Mouse (Mus musculus) left cerebral cortex, adult 11 months (tissue): ENCODE data around the gene Gsg1l.

Experiments
- DNase-seq: peaks from one replicate; pipeline ENCODE4 v3.0.0; 2022; ENCODE audit warnings: low spot score

Gsg1l gene

DNA sequence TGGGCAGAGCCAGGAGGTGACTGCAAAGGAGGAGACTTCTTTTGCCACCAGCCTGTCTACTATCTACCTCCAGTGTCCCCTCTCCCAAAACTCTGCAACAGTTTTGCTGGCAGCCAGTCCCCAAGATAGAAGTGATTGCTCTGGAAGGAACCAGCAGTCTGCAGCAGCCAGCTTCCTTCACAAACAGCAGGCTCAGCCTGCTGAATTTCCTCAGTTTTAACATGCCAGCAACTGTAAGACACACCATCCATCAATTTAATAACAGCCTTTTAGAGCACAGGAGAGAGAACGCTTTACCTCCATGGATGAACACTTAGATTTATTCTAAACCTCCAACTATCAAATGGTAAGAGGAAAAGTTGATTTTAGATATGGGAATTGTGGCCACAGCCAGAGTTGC, 218.2 kb downstream of the Gsg1l start:
- DNase-seq, result no peak

DNA sequence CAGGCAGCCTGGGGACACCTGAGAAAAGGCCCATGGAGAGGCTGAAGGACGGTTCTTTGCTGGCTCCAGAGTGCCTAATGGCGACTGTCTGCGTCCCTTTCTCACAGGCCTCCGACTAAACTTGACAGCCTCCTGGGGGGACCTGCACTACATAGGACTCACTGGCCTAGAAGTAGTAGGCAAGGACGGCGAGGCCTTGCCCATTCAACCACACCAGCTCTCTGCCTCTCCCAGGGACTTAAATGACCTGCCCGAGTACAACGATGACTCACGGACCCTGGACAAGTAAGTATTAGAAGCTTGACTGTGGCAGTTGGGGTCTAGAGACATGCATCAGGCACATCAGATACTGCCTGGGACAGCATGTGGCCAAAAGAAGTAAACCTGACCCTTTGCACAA, 221.8 kb downstream of the Gsg1l start:
- DNase-seq, result no peak

DNA sequence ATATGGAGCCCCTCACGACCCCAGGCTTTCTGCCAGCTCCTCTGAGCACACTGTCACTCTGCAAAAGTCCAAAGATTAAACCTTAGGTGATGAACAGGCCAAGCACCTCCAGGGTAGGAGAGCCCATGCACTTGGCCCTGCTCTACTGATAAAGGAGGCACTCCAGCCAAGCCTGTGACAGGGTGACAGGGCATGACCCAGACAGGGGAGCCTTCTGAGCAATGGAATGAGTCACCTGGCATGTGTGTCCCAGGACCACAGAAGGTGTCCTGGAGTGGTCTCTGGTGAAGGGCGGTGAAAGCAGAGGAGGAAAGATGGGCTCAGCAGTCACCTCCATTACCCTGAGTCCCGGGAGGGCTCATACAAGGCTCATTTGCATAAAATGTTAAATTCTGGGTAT, 222.6 kb downstream of the Gsg1l start:
- DNase-seq, result no peak

DNA sequence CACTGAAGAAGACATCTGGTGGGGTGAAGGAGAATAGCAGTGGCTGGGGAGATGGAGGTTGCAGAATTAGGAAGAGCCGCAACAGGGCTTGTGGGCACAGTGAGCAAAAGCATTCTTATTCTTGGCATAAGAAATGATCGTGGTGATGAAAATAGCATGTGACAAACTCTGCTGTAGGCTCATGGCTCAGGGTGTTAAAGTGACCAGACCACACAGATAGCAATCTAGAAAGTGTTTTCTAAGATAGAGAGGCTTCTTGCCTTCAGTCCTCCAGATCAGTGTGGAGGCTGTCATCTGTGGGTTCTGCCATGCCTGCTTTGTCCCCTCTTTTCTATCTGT, 234.7 kb downstream of the Gsg1l start:
- no peak for DNase-seq

DNA sequence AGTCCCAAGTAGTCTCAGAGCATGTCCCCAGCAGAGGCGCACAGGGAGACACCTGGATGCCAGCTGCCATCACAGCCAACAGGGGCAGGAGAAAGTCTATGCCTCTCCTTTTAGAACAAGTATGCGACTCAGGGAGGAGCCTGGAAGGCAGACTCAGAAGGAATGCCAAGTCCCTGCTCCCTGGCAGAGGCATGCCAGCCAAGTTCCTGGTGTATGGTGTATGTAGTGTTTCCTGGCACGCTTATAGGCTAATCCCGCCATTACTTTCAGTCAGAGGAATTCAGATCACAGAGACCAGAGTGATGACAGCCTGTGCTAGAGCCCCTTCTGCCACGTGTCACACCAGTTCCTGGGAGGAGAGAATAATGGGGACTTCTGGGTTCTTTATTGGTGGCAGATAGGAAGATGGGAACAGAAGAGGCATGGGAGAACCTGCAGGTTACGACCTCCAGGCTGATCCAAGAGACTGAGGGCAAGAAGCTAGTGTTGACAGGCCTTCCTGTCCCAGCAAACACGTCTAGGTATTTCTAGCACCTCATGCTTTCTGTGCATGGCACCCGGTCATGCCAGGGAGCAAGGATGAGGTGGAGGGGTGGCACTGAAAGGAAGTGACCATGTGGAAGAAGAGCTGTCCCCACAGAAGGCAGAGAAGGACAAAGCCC, 235.2 kb downstream of the Gsg1l start:
- no peak for DNase-seq

DNA sequence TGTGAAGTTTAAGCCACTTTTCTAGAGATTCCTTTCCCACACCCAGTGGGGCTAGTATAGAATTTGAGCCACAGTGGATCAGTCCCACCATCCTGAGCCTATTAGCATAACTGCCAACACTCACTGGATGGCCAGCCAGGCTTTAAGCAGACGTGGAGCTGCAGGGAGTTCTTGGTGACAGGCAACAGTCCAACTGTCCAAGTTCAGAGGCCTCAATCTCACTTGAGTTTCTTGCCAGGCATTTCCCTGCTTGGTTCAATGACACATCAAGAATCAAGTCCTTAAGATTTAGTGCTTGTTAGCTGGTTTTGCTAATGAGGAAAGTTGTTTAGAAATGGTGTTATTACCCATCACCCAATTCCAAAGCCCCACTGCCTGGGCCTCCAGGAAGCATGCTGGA, 236.6 kb downstream of the Gsg1l start:
- DNase-seq, result no peak

DNA sequence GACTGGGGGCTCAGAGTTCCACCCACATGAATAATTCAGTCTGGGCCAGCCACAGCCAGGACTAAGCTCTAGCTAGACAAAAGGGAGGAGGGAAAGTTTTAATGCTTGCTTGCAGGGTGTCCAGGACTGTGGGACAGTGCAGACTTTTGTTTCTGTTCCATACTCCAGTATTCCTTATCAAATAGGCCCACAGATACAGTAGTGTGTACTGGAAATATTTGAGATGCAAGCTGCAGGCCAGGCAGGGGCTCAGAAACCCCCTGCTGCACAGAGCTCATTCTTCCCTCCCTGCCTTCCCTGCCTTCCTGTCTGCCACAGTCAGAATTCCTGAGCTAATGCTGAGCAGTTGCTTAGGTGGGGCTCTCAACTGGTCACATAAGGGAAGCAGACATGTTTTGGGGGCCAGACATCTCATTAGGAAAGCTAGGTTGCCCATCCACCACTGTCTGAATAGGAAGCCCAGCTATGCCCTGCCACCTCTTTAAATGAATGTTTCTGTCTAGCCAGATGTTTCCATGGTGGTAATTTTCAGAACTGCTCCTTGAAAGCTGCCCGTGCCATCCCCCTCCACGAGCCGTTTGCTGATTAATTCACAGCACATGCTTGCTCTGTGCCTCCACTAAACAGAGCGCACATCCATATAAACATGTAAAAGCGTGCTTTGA, 244.0 kb downstream of the Gsg1l start:
- no peak for DNase-seq

DNA sequence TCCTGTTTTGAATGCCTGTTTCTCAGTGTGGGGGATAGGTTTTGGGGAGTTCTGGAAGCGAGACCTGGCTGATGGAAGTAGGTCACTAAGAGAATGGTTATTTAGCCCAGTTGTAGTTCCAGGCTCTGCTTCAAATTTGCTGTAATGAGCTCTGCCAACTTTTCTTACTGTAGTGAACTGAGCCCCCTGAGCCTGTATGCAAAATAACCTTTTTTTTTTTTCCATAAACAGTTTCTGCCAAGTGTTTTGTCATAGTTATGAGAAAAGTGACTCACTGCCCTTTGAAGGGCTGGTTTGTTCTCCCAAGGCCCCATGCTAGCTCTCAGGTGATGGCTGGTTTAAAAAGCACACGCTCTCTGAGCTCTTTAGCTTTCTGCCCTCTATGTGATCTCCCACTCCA, 248.7 kb downstream of the Gsg1l start:
- DNase-seq, result no peak

DNA sequence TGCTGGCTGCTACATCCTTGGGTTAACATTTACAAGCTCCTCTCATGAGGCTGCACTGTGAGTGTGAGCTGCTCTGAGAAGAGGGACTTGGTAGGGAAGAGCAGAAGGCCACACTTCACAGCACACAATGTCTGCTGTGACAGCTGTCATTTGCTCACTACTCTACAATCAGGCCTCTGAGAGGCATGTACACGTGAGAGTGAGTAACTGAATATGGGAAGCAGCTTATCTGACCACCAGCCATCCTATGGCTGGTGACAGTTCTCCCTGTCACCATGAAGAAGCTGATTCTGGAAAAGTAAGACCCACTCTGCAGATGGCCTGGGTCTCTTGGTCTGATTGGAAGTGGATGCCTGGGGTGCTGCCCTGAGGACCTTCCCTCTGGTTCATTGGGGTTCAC, 249.4 kb downstream of the Gsg1l start:
- DNase-seq, result no peak

DNA sequence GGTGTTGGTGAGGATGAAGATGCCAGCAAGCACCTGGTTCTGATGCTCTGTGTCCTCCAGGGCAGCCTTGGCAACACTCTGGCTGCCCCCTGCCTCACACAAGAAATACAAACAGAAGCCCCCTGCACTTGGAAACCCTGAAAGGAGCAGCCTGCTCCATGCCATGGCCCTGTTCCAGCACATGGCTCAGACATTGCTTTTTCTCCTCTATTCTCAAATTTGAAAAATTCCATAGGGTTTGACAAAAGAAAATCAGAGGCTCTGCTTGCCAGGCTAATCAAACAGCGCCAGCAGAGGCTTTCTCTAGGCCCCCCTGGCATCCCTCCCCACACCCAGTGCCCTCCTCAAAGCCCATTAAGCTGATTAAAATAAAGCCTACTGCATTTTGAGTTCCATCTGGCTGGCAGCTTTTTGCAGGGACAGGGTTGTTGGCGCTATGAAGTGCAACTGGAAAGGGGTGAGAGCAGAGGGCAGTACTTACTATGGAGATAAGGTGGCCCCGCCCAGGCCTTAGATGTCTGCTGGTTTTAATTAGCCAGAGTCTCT, 253.0 kb downstream of the Gsg1l start:
- no peak for DNase-seq

DNA sequence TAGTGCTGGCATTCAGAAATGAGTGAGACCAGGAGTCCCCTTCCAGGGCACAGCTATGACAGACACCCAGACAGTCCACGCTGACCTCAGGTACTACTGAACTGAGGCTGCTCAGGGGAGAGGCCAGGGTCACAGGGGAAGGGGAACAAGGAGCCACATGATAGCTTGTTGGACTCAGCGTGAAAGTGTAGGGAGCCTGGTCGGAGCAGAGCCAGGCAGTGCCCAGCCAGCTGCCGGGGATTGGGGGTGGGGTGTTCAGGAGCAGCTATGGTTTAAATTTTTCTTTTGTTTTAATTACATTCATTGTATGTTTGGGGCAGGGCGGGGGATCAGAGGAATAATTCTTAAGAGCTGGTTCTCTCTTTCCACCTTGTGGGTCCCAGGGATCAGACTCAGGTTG, 253.7 kb downstream of the Gsg1l start:
- DNase-seq, result no peak
